Mouse (Mus musculus) leukemia stem cell, adult 10-12 weeks (primary cell): ENCODE results near the gene Mill1. TPM values are rescaled to one million over a fixed set of nuclear protein-coding genes. Genes with fewer than 3 reads are reported as not detected.

Source experiments
- polyA plus RNA-seq: library from polyadenylated mRNA; stranded (reverse); fragments of >175 nt; gene quantifications from 2 replicates; pipeline ENCODE4 v1.2.3, GENCODE M21; 2012; ENCODE audit warnings: low replicate concordance

The Mill1 gene
- not detected in 2 replicates for polyA plus RNA-seq

DNA sequence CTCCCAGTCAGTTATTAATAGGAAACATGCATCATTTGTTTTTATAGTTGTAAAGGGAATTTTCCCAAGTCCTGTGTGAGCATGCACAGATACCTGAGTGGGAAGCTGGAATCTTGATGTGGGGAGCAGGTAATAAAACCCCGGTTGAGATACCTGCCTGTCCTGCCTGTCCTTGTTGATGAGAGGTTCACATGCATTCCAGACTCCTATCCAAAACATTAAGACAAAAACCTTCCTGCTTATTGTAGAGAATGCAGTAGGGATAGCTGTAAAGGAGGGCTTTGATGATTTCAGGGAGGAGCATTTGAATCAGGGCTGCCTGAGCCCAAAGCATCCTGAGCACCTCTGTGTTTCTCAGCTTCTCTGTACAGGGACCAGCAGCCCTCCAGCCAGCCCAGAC is at the start of gene Mill1:
Gene Mill1, plus strand, starts transcription at position 301 of the 400 bp plus-strand sequence.

Other genes starting within 250 kb of the Mill1 start
- gene Ceacam13, start 235.5 kb upstream of the Mill1 start, polyA plus RNA-seq: not detected in 2 replicates
- not detected in 2 replicates for gene Ceacam12, start 179.4 kb upstream of the Mill1 start, polyA plus RNA-seq
- not detected in 2 replicates for gene Igfl3, start 68.9 kb upstream of the Mill1 start, polyA plus RNA-seq
- not detected in 2 replicates for gene Psg18, start 109.7 kb downstream of the Mill1 start, polyA plus RNA-seq
- gene Psg28, start 186.7 kb downstream of the Mill1 start, polyA plus RNA-seq: not detected in 2 replicates
- gene Psg26, start 238.8 kb downstream of the Mill1 start, polyA plus RNA-seq: not detected in 2 replicates